Mouse (Mus musculus) liver, embryonic 13.5 days (tissue): ENCODE measurements around the gene Dnah12. TPM values are rescaled to one million over a fixed set of nuclear protein-coding genes. Genes with fewer than 3 reads are reported as not detected.

Experiments used
- ATAC-seq: fragments of 200-750 bp; cut with Nextera tagmentation; 2 replicates; pipeline ENCODE4 v1.8.0; 2017; ENCODE audit warnings: low read depth, mild to moderate bottlenecking, moderate number of reproducible peaks, moderate library complexity
- DNase-seq: peaks from one replicate; pipeline ENCODE4 v3.0.0; 2022
- H3K27ac ChIP-seq: fragments of 300-500 bp; sonication (generic); 2 replicates; pipeline ENCODE4 v1.5.1; 2015; ENCODE audit warnings: moderate library complexity, mild to moderate bottlenecking, inconsistent platforms
- H3K27me3 ChIP-seq: fragments of 300-500 bp; sonication (generic); 2 replicates; pipeline ENCODE4 v1.6.1; 2015; ENCODE audit warnings: mild to moderate bottlenecking, inconsistent platforms
- H3K36me3 ChIP-seq: fragments of 300-500 bp; sonication (generic); 2 replicates; pipeline ENCODE4 v1.6.1; 2015; ENCODE audit warnings: mild to moderate bottlenecking, inconsistent platforms
- H3K4me1 ChIP-seq: fragments of 300-500 bp; sonication (generic); replicated peaks from 2 replicates; pipeline ENCODE4 v1.6.1; 2015; ENCODE audit warnings: inconsistent platforms
- H3K4me2 ChIP-seq: fragments of 300-500 bp; sonication (generic); 2 replicates; pipeline ENCODE4 v1.6.1; 2015; ENCODE audit warnings: inconsistent platforms, mild to moderate bottlenecking, moderate library complexity
- H3K4me3 ChIP-seq: fragments of 300-500 bp; sonication (generic); replicated peaks from 2 replicates; pipeline ENCODE4 v1.5.1; 2015; ENCODE audit warnings: mild to moderate bottlenecking, inconsistent platforms
- H3K9ac ChIP-seq: fragments of 300-500 bp; sonication (generic); 2 replicates; pipeline ENCODE4 v1.6.1; 2015; ENCODE audit warnings: mild to moderate bottlenecking, inconsistent platforms
- H3K9me3 ChIP-seq: fragments of 300-500 bp; sonication (generic); replicated peaks from 2 replicates; pipeline ENCODE4 v1.6.1; 2016; ENCODE audit warnings: inconsistent platforms
- WGBS: fragments of 180-500 bp; shearing (Covaris S2); methylation state at CpG from one replicate; pipeline ENCODE4 v1.1.7; 2015; ENCODE audit not compliant: insufficient replicate concordance; 5-methylcytosine and 5-hydroxymethylcytosine counted together
- microRNA-seq: library from miRNA; unstranded; fragments of <30 nt; microRNA quantifications from one replicate; pipeline ENCODE4, GENCODE M21; 2016
- polyA plus RNA-seq: library from polyadenylated mRNA; unstranded; fragments of >200 nt; fragmentation: Nextera tagmentation; extraction: Ambion mirVana; gene quantifications from 2 replicates; pipeline ENCODE4 v1.2.1, GENCODE M21; 2015

The Dnah12 gene
- polyA plus RNA-seq, 1 experiment from 2014 or later: 0.02 TPM

DNA sequence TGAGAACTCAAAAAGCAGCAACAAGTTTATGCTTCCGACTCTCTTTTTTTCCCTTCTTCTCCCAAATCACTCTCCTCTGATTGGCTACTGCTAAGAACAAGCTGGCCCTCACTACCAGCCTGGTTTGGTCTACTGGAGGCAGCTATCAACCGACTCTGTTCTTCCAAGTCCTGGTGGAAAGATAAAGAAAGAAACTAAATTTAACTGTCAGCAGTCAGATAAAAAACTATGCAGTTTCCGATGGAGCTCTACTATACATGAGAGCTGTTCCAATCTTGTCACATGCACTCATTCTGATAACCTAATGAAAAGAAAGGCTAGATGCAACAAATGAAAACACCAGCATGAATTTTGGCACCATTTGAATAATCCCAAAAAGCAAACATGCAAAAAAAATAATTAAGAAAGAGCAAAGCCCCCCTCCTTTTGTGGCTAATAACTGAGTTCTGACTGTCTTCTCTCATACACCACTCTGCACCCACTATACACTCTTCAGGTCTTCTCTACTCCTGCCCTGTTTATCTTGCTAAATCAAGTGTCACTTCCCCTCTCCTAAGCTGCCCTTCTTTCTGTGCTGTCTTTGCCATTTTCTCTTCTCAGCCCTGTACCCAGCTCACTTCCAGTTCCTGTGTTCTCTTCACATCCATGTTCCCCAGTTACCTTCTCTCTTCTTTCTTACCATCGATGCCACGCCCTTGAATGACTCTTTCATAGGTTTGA is 230.8 kb downstream of the Dnah12 start:
- ATAC-seq (peak; percentile 64), DNase-seq (no peak)
- H3K4me2 ChIP-seq: no peak overlapping the region
- peaks cover 5% of the 10 kb centered on the region; the same call in 1 of the 2 replicates for H3K36me3 ChIP-seq
- H3K4me3 ChIP-seq: no peak overlapping the region
- peaks cover 11% of the 10 kb centered on the region for H3K4me1 ChIP-seq
- H3K9ac ChIP-seq: no peak overlapping the region
- no peak overlapping the region for H3K27ac ChIP-seq
- H3K27me3 ChIP-seq: no peaks in the 10 kb centered on the region
- no peaks in the 10 kb centered on the region for H3K9me3 ChIP-seq
- WGBS: 43% methylated on average over 5 of the region's 5 CpGs

DNA sequence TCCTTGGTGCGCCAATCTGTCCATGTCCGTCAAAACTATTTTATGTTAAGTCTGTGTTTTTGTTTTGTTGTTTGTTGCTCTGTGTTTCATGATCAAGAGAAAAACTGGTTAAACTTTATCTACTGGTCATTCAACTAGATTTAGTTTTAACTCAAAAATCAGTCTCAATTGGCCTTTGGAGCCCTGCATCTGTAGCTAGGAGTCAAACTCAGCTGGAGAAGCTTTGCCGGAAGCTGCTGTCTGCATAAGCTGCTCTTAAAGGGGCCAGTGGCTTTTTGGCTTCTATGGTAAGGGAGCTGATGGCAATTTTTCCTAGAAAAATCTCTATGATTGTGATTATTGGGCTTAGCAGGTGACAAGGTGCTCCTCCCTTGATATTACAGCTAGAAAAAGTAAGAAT is 241.8 kb downstream of the Dnah12 start:
- H3K4me2 ChIP-seq: no peak overlapping the region
- 78% methylated on average over 3 of the region's 3 CpGs for WGBS
- no peak for DNase-seq
- no peaks in the 10 kb centered on the region for H3K4me1 ChIP-seq
- H3K27ac ChIP-seq: no peak overlapping the region
- no peaks in the 10 kb centered on the region for H3K36me3 ChIP-seq
- H3K9me3 ChIP-seq: no peaks in the 10 kb centered on the region
- H3K4me3 ChIP-seq: no peak overlapping the region
- H3K27me3 ChIP-seq: no peaks in the 10 kb centered on the region
- H3K9ac ChIP-seq: no peak overlapping the region
- ATAC-seq: no peak

DNA sequence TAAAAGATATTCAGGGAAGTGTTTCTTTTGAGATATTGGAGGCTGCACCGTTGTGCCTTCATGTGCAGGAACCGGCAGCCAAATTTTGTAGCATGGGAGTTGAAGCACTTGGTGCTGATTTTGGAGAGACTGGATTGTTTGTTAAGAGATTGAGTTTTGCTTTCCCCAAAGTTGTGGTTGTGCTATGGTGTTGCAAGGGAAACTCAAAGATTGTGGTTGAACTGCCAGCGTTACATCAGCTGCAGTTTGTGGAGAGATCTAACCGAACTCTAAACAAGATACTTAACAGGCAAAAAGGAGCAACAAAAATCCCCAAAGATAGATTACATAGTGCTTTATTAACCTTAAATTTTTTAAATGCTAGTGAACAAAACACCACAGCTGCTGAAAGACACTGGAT is 242.5 kb downstream of the Dnah12 start:
- no peaks in the 10 kb centered on the region for H3K36me3 ChIP-seq
- no peak overlapping the region for H3K4me3 ChIP-seq
- no peaks in the 10 kb centered on the region for H3K4me1 ChIP-seq
- H3K27ac ChIP-seq: no peak overlapping the region
- H3K9ac ChIP-seq: no peak overlapping the region
- DNase-seq (no peak), ATAC-seq (no peak)
- no peaks in the 10 kb centered on the region for H3K27me3 ChIP-seq
- WGBS: 59% methylated on average over 4 of the region's 4 CpGs
- H3K4me2 ChIP-seq: no peak overlapping the region
- no peaks in the 10 kb centered on the region for H3K9me3 ChIP-seq

Small RNA genes within 50 kb of the gene (microRNA-seq; reads per million reads assigned to microRNA genes)
- gene Mir7672: not detected

Other genes starting within 250 kb of the Dnah12 start
- gene Slmap, start 158.3 kb upstream of the Dnah12 start, polyA plus RNA-seq: 10.2 and 12.1 TPM in 2 replicates
- gene Dennd6a, start 119.4 kb upstream of the Dnah12 start, polyA plus RNA-seq: 12.4 and 14.4 TPM in 2 replicates
- 160 and 203 TPM in 2 replicates for gene Arf4, start 55.2 kb upstream of the Dnah12 start, polyA plus RNA-seq
- 8.4 and 9.6 TPM in 2 replicates for gene Pde12, start 23.4 kb upstream of the Dnah12 start, polyA plus RNA-seq
- not detected in 2 replicates for gene Asb14, start 201.3 kb downstream of the Dnah12 start, polyA plus RNA-seq